Mouse (Mus musculus) testis, adult 2 months (tissue): ENCODE measurements around the gene Tub.

Experiments used
- CTCF ChIP-seq: fragments of 200-500 bp; IDR thresholded peaks from 2 replicates; pipeline ENCODE4 v1.5.1; 2012; ENCODE audit warnings: low read depth, mild to moderate bottlenecking, inconsistent platforms, low read length, moderate library complexity; ENCODE audit not compliant: control insufficient read depth, insufficient read depth, insufficient replicate concordance
- POLR2A ChIP-seq: fragments of 200-500 bp; IDR thresholded peaks from 2 replicates; pipeline ENCODE4 v1.6.1; 2012; ENCODE audit warnings: low read depth, mild to moderate bottlenecking, inconsistent platforms, low read length, moderate library complexity; ENCODE audit not compliant: control insufficient read depth

DNA sequence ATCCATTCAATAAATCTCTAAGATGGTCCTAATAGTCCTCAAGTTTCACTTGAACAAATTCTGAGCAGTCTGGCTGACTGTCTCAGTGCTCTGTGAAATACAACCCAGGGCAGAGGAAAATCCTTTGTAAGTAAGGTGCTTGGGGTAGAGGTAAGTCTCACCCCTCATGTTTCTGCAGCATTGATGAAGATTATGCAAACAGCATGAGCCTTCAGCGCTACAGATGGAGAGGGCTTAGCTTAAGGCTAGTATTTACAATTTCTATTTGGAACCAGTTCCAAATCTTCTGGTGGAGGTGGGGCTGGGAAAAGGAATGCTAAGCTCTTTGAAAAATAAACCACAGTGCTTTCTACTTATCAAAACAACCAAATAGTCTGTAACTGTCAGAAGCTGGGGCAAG, 88.8 kb downstream of the Tub start:
- TF ChIP-seq POLR2A (no peak), CTCF (no peak)
